ENCODE assay signal across 15 mouse cellular contexts in the genomic region with DNA sequence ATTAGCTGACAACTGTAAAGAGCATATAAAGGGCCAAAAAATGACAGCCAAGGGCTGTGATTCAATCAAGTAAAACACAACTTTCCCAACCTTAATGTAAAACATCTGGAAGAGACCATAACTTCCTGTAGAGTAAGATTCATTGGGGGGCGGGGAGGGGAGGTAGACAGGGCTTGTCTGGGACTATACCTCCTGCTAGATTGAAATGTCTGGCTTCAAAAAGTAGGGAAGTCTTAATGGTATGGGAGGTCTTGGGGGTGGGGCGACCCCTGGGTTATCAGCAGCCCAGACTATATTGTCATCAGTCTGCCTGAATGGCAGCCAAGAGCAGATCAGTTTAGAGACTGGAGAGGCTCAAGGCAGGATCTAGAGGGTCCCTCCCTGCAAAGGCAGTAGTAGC.
DNase-seq lines count a peak whose midpoint lies in the region; ATAC-seq lines count a peak whose summit lies in the region.
"Had no signal": no experiment of that assay in that cellular context is flagged by ENCODE, and none has a peak within 500 bp of the region (broad histone marks: within the 10 kb centered on the region; RNA-seq: fewer than 3 reads in every experiment).

No protein-coding gene starts in this region.

- H3K4me1 ChIP-seq in heart, embryonic 12.5 days (replicated peaks): peaks cover 39% of the 10 kb centered on the region
- H3K4me1 ChIP-seq in lung, embryonic 16.5 days (replicated peaks; ENCODE audit: control insufficient read depth, insufficient read depth, low read length): peaks cover 51% of the 10 kb centered on the region
- peaks cover 41% of the 10 kb centered on the region for H3K4me1 ChIP-seq in stomach, embryonic 16.5 days (ENCODE audit: control insufficient read depth, insufficient read depth, low read length)

- peaks cover 7% of the 10 kb centered on the region for H3K9me3 ChIP-seq in heart, embryonic 12.5 days (replicated peaks)
- H3K9me3 ChIP-seq in lung, embryonic 16.5 days (ENCODE audit: control insufficient read depth, low read length): peaks cover 3% of the 10 kb centered on the region; the same call in 1 of the 2 replicates
- H3K9me3 ChIP-seq in stomach, embryonic 16.5 days (replicated peaks; ENCODE audit: control insufficient read depth, low read length): peaks cover 4% of the 10 kb centered on the region; the same call in 1 of the 2 replicates

- H3K27me3 ChIP-seq in heart, embryonic 12.5 days (replicated peaks): no peaks in the 10 kb centered on the region
- H3K27me3 ChIP-seq in lung, embryonic 16.5 days (ENCODE audit: control insufficient read depth, insufficient read depth, low read depth, low read length): no peaks in the 10 kb centered on the region
- no peaks in the 10 kb centered on the region for H3K27me3 ChIP-seq in stomach, embryonic 16.5 days (ENCODE audit: control insufficient read depth, insufficient read depth, low read length)

- ATAC-seq in heart, embryonic 12.5 days (ENCODE audit: insufficient number of reproducible peaks, low FRiP score): peak; percentile 42; the same call in 1 of the 2 replicates
- peak; percentile 43 for ATAC-seq in lung, embryonic 16.5 days (ENCODE audit: low read depth)
- no peak; the same call in 1 of the 2 replicates for ATAC-seq in stomach, embryonic 16.5 days (ENCODE audit: insufficient read depth, low FRiP score)
- ATAC-seq: hindbrain, postnatal 0 days; liver, embryonic 12.5 days had no signal

- WGBS in heart, embryonic 12.5 days: 53% methylated on average over 2 of the region's 2 CpGs
- WGBS in lung, embryonic 16.5 days: 50% methylated on average over 2 of the region's 2 CpGs
- WGBS in stomach, embryonic 16.5 days: 63% methylated on average over 2 of the region's 2 CpGs

- peaks cover 9% of the 10 kb centered on the region for H3K36me3 ChIP-seq in heart, embryonic 12.5 days
- H3K36me3 ChIP-seq in lung, embryonic 16.5 days (ENCODE audit: control insufficient read depth, insufficient read depth, low read length): peaks cover 5% of the 10 kb centered on the region
- peaks cover 10% of the 10 kb centered on the region; the same call in 1 of the 2 replicates for H3K36me3 ChIP-seq in stomach, embryonic 16.5 days (ENCODE audit: control insufficient read depth, insufficient read depth, low read length)

- no peak overlapping the region for H3K9ac ChIP-seq in heart, embryonic 12.5 days
- no peak overlapping the region for H3K9ac ChIP-seq in lung, embryonic 16.5 days (ENCODE audit: low read length)
- H3K9ac ChIP-seq in stomach, embryonic 16.5 days (ENCODE audit: low read length): no peak overlapping the region
- H3K9ac ChIP-seq: liver, embryonic 12.5 days had no signal

- no peak overlapping the region for H3K4me3 ChIP-seq in heart, embryonic 12.5 days
- no peak overlapping the region for H3K4me3 ChIP-seq in lung, embryonic 16.5 days (ENCODE audit: low read length)
- H3K4me3 ChIP-seq in stomach, embryonic 16.5 days (replicated peaks; ENCODE audit: low read length): no peak overlapping the region
- H3K4me3 ChIP-seq: liver, embryonic 12.5 days had no signal

- no peak overlapping the region for H3K27ac ChIP-seq in heart, embryonic 12.5 days (ENCODE audit: poor library complexity, severe bottlenecking)
- peak overlapping the region; percentile 64; the same call in 1 of the 2 replicates for H3K27ac ChIP-seq in lung, embryonic 16.5 days (ENCODE audit: low read length)
- peak overlapping the region; percentile 68 for H3K27ac ChIP-seq in stomach, embryonic 16.5 days (ENCODE audit: low read length)
- H3K27ac ChIP-seq: hindbrain, postnatal 0 days; liver, embryonic 12.5 days had no signal

- intact Hi-C loops in heart, postnatal 10 days (cut with DNase I): no loop called here
- intact Hi-C loops in gastrocnemius, postnatal 14 days (cut with DNase I; ENCODE audit: low total_unique reads): loop anchor here (5.0 kb wide), 1 partner anchor 45 kb away; no protein-coding TSS in a partner anchor

- no peak overlapping the region for H3K4me2 ChIP-seq in heart, embryonic 12.5 days
- H3K4me2 ChIP-seq in lung, embryonic 16.5 days (ENCODE audit: low read depth, low read length): no peak overlapping the region
- H3K4me2 ChIP-seq in stomach, embryonic 16.5 days (ENCODE audit: low read depth, low read length): 0 out of 2 replicates have a peak overlapping the region, but pooled peaks have one; percentile 0
- H3K4me2 ChIP-seq: liver, embryonic 12.5 days had no signal

- no peak for DNase-seq in heart, postnatal 10 days
- DNase-seq in lung, postnatal 14 days: no peak
- DNase-seq in hindlimb bud, embryonic 11.5 days (ENCODE audit: extremely low spot score, low read depth, low spot score): peak; percentile 22
- DNase-seq in cerebellum, adult 18-20 months: no peak
- no peak for DNase-seq in gastrocnemius, postnatal 14 days
- DNase-seq: cerebellum, adult 11-12 months; kidney, adult 9 months; layer of hippocampus, adult 9-11 months; midbrain, embryonic 14.5 days; right cerebral cortex, postnatal 14 days had no signal
